Mouse (Mus musculus) limb, embryonic 13.5 days (tissue): ENCODE measurements around the gene Mms19. TPM values are rescaled to one million over a fixed set of nuclear protein-coding genes. Genes with fewer than 3 reads are reported as not detected.

Experiments used
- ATAC-seq: fragments of 200-750 bp; cut with Nextera tagmentation; 2 replicates; pipeline ENCODE4 v1.8.0; 2017; ENCODE audit warnings: low read depth, moderate number of reproducible peaks, moderate TSS enrichment; ENCODE audit not compliant: low FRiP score
- H3K27ac ChIP-seq: fragments of 300-500 bp; sonication (generic); 2 replicates; pipeline ENCODE4 v1.5.1; 2015; ENCODE audit warnings: inconsistent platforms, mild to moderate bottlenecking, moderate library complexity
- H3K27me3 ChIP-seq: fragments of 300-500 bp; sonication (generic); 2 replicates; pipeline ENCODE4 v1.6.1; 2015; ENCODE audit warnings: mild to moderate bottlenecking, inconsistent platforms
- H3K36me3 ChIP-seq: fragments of 300-500 bp; sonication (generic); 2 replicates; pipeline ENCODE4 v1.6.1; 2015; ENCODE audit warnings: inconsistent platforms, mild to moderate bottlenecking, moderate library complexity
- H3K4me1 ChIP-seq: fragments of 300-500 bp; sonication (generic); 2 replicates; pipeline ENCODE4 v1.6.1; 2015; ENCODE audit warnings: inconsistent platforms
- H3K4me2 ChIP-seq: fragments of 300-500 bp; sonication (generic); replicated peaks from 2 replicates; pipeline ENCODE4 v1.6.1; 2015; ENCODE audit warnings: inconsistent platforms, mild to moderate bottlenecking, moderate library complexity
- H3K4me3 ChIP-seq: fragments of 300-500 bp; sonication (generic); 2 replicates; pipeline ENCODE4 v1.5.1; 2015; ENCODE audit warnings: moderate library complexity, mild to moderate bottlenecking, inconsistent platforms
- H3K9ac ChIP-seq: fragments of 300-500 bp; sonication (generic); 2 replicates; pipeline ENCODE4 v1.6.1; 2015; ENCODE audit warnings: mild to moderate bottlenecking, inconsistent platforms
- H3K9me3 ChIP-seq: fragments of 300-500 bp; sonication (generic); 2 replicates; pipeline ENCODE4 v1.6.1; 2016; ENCODE audit warnings: inconsistent platforms
- WGBS: fragments of 180-500 bp; shearing (Covaris S2); methylation state at CpG from one replicate; pipeline ENCODE4 v1.1.7; 2015; 5-methylcytosine and 5-hydroxymethylcytosine counted together
- polyA plus RNA-seq: library from polyadenylated mRNA; unstranded; fragments of >200 nt; fragmentation: Nextera tagmentation; extraction: Ambion mirVana; gene quantifications from 2 replicates; pipeline ENCODE4 v1.2.1, GENCODE M21; 2015

Mms19 gene
- polyA plus RNA-seq, 1 experiment from 2014 or later = 43.9 TPM

- ATAC-seq = no peak
- Histone ChIP-seq H3K9ac (no peak overlapping the region), H3K27me3 (no peaks in the 10 kb centered on the region), H3K4me1 (peaks cover 45% of the 10 kb centered on the region), H3K4me3 (no peak overlapping the region), H3K36me3 (peaks cover 7% of the 10 kb centered on the region; the same call in 1 of the 2 replicates), H3K4me2 (no peak overlapping the region), H3K27ac (no peak overlapping the region), H3K9me3 (no peaks in the 10 kb centered on the region)
- WGBS = 71% methylated on average over 4 of the region's 4 CpGs
Observed at GRCm38 (mm10) chr19:42010436-42010835, 29.5 kb upstream of the Mms19 start.

GRCm38 (mm10) chr19:42009067-42009466 is 28.1 kb upstream of the Mms19 start:
- Histone ChIP-seq H3K36me3 (peaks cover 7% of the 10 kb centered on the region; the same call in 1 of the 2 replicates), H3K4me3 (no peak overlapping the region), H3K4me1 (peaks cover 40% of the 10 kb centered on the region), H3K9ac (no peak overlapping the region), H3K27me3 (no peaks in the 10 kb centered on the region), H3K9me3 (no peaks in the 10 kb centered on the region), H3K4me2 (no peak overlapping the region), H3K27ac (peak overlapping the region; percentile 29; the same call in 1 of the 2 replicates)
- WGBS = 27% methylated on average over 7 of the region's 7 CpGs
- ATAC-seq = no peak

- peak overlapping the region; percentile 29; the same call in 1 of the 2 replicates for H3K27ac ChIP-seq
- H3K27me3 ChIP-seq = no peaks in the 10 kb centered on the region
- H3K36me3 ChIP-seq = peaks cover 7% of the 10 kb centered on the region; the same call in 1 of the 2 replicates
- peaks cover 39% of the 10 kb centered on the region for H3K4me1 ChIP-seq
- no peak for ATAC-seq
- no peak overlapping the region for H3K9ac ChIP-seq
- WGBS = 53% methylated on average over 3 of the region's 3 CpGs
- H3K4me2 ChIP-seq = no peak overlapping the region
- no peak overlapping the region for H3K4me3 ChIP-seq
- H3K9me3 ChIP-seq = no peaks in the 10 kb centered on the region
Observed at GRCm38 (mm10) chr19:42008586-42008985, 27.6 kb upstream of the Mms19 start.

GRCm38 (mm10) chr19:42006568-42006967 is 25.6 kb upstream of the Mms19 start:
- no peaks in the 10 kb centered on the region for H3K9me3 ChIP-seq
- WGBS = 49% methylated on average over 8 of the region's 8 CpGs
- H3K4me1 ChIP-seq = peaks cover 43% of the 10 kb centered on the region
- no peak overlapping the region for H3K4me2 ChIP-seq
- no peak for ATAC-seq
- H3K27ac ChIP-seq = no peak overlapping the region
- H3K9ac ChIP-seq = no peak overlapping the region
- no peak overlapping the region for H3K4me3 ChIP-seq
- H3K27me3 ChIP-seq = no peaks in the 10 kb centered on the region
- H3K36me3 ChIP-seq = peaks cover under 1% of the 10 kb centered on the region; the same call in 1 of the 2 replicates

GRCm38 (mm10) chr19:42005616-42006015 is 24.7 kb upstream of the Mms19 start:
- peaks cover 53% of the 10 kb centered on the region for H3K4me1 ChIP-seq

GRCm38 (mm10) chr19:42004258-42004657 is 23.3 kb upstream of the Mms19 start:
- Histone ChIP-seq H3K9me3 (no peaks in the 10 kb centered on the region), H3K4me3 (no peak overlapping the region), H3K4me2 (no peak overlapping the region), H3K27ac (no peak overlapping the region), H3K27me3 (no peaks in the 10 kb centered on the region), H3K36me3 (no peaks in the 10 kb centered on the region), H3K4me1 (peaks cover 57% of the 10 kb centered on the region), H3K9ac (no peak overlapping the region)
- no peak for ATAC-seq
- 62% methylated on average over 6 of the region's 6 CpGs for WGBS

More at GRCm38 (mm10) chr19:42005616-42006015, 24.7 kb upstream of the Mms19 start:
- no peak overlapping the region for H3K4me2 ChIP-seq
- no peaks in the 10 kb centered on the region for H3K9me3 ChIP-seq
- H3K27me3 ChIP-seq = no peaks in the 10 kb centered on the region
- no peak for ATAC-seq
- H3K4me3 ChIP-seq = no peak overlapping the region
- H3K36me3 ChIP-seq = no peaks in the 10 kb centered on the region
- H3K27ac ChIP-seq = no peak overlapping the region
- H3K9ac ChIP-seq = no peak overlapping the region
- WGBS = 72% methylated on average over 3 of the region's 3 CpGs

GRCm38 (mm10) chr19:42001253-42001980 is 20.5 kb upstream of the Mms19 start:
- Histone ChIP-seq H3K4me2 (peak overlapping the region; percentile 34), H3K27me3 (no peaks in the 10 kb centered on the region), H3K9ac (no peak overlapping the region), H3K27ac (peak overlapping the region; percentile 85), H3K36me3 (no peaks in the 10 kb centered on the region), H3K9me3 (no peaks in the 10 kb centered on the region), H3K4me1 (peaks cover 64% of the 10 kb centered on the region), H3K4me3 (no peak overlapping the region)
- 88% methylated on average over 12 of the region's 12 CpGs for WGBS
- ATAC-seq = no peak

GRCm38 (mm10) chr19:42000446-42000958 is 19.5 kb upstream of the Mms19 start:
- Histone ChIP-seq H3K27ac (peak overlapping the region; percentile 85), H3K4me2 (peak overlapping the region; percentile 34), H3K4me1 (peaks cover 64% of the 10 kb centered on the region), H3K4me3 (no peak overlapping the region), H3K36me3 (no peaks in the 10 kb centered on the region), H3K9ac (no peak overlapping the region), H3K9me3 (no peaks in the 10 kb centered on the region), H3K27me3 (no peaks in the 10 kb centered on the region)
- peak; percentile 74 for ATAC-seq
- WGBS = 5% methylated on average over 4 of the region's 4 CpGs

GRCm38 (mm10) chr19:41999688-42000283 is 18.8 kb upstream of the Mms19 start:
- Histone ChIP-seq H3K27ac (peak overlapping the region; percentile 85), H3K9ac (no peak overlapping the region), H3K27me3 (no peaks in the 10 kb centered on the region), H3K4me3 (no peak overlapping the region), H3K36me3 (no peaks in the 10 kb centered on the region), H3K4me1 (peaks cover 68% of the 10 kb centered on the region), H3K4me2 (no peak overlapping the region), H3K9me3 (no peaks in the 10 kb centered on the region)
- no peak for ATAC-seq
- WGBS = 85% methylated on average over 4 of the region's 4 CpGs

- peaks cover 71% of the 10 kb centered on the region for H3K4me1 ChIP-seq
- no peak overlapping the region for H3K4me3 ChIP-seq
- 87% methylated on average over 9 of the region's 9 CpGs for WGBS
Observed at GRCm38 (mm10) chr19:41998770-41999548, 18.0 kb upstream of the Mms19 start.

GRCm38 (mm10) chr19:41997090-41997489 is 16.1 kb upstream of the Mms19 start:
- Histone ChIP-seq H3K9me3 (no peaks in the 10 kb centered on the region), H3K4me2 (no peak overlapping the region), H3K27ac (no peak overlapping the region; the same call in 1 of the 2 replicates), H3K9ac (no peak overlapping the region), H3K36me3 (no peaks in the 10 kb centered on the region), H3K27me3 (no peaks in the 10 kb centered on the region), H3K4me3 (no peak overlapping the region), H3K4me1 (peaks cover 84% of the 10 kb centered on the region)
- no peak for ATAC-seq
- 66% methylated on average over 10 of the region's 10 CpGs for WGBS

More at GRCm38 (mm10) chr19:41998770-41999548, 18.0 kb upstream of the Mms19 start:
- ATAC-seq = no peak
- no peak overlapping the region for H3K4me2 ChIP-seq
- H3K27ac ChIP-seq = no peak overlapping the region
- H3K9ac ChIP-seq = no peak overlapping the region
- no peaks in the 10 kb centered on the region for H3K9me3 ChIP-seq
- H3K36me3 ChIP-seq = no peaks in the 10 kb centered on the region
- no peaks in the 10 kb centered on the region for H3K27me3 ChIP-seq

- H3K4me2 ChIP-seq = no peak overlapping the region
- no peak overlapping the region for H3K9ac ChIP-seq
- H3K9me3 ChIP-seq = no peaks in the 10 kb centered on the region
- H3K27ac ChIP-seq = no peak overlapping the region
- no peaks in the 10 kb centered on the region for H3K27me3 ChIP-seq
- WGBS = 29% methylated on average over 1 of the region's 1 CpGs
- no peak overlapping the region for H3K4me3 ChIP-seq
- no peak for ATAC-seq
- H3K36me3 ChIP-seq = no peaks in the 10 kb centered on the region
- peaks cover 71% of the 10 kb centered on the region for H3K4me1 ChIP-seq
Observed at GRCm38 (mm10) chr19:41995483-41995882, 14.5 kb upstream of the Mms19 start.
